Mouse (Mus musculus): ENCODE results near the gene Limd2.
"Not testable (repeated sequence)": the region's sequence is repeated elsewhere in the genome, so short reads cannot be mapped to it uniquely, and the experiment has no call there.

Limd2 gene

GRCm38 (mm10) chr11:106170807-106171206 is 10.1 kb upstream of the Limd2 start:
- DNase-seq: no peak

GRCm38 (mm10) chr11:106167435-106167834 is 6.8 kb upstream of the Limd2 start:
- no peak for DNase-seq

- DNase-seq: no peak
Measured at GRCm38 (mm10) chr11:106164601-106165180, 4.0 kb upstream of the Limd2 start.

- no peak for DNase-seq
Measured at GRCm38 (mm10) chr11:106163546-106163945, 2.9 kb upstream of the Limd2 start.

GRCm38 (mm10) chr11:106162237-106162636 is 1.6 kb upstream of the Limd2 start:
- peak; percentile 34 for DNase-seq

GRCm38 (mm10) chr11:106159921-106160840 is 479 bp downstream of the Limd2 start:
- DNase-seq: peak; percentile 86

GRCm38 (mm10) chr11:106159216-106159920 is 1.3 kb downstream of the Limd2 start:
- peak; percentile 62 for DNase-seq

- DNase-seq: no peak
Measured at GRCm38 (mm10) chr11:106158930-106159215, 1.8 kb downstream of the Limd2 start.

GRCm38 (mm10) chr11:106158081-106158929 is 2.4 kb downstream of the Limd2 start:
- DNase-seq: peak; percentile 57

- DNase-seq: no peak
Measured at GRCm38 (mm10) chr11:106157154-106157553, 3.5 kb downstream of the Limd2 start.

GRCm38 (mm10) chr11:106156257-106156656 is 4.4 kb downstream of the Limd2 start:
- DNase-seq: no peak

GRCm38 (mm10) chr11:106155761-106156160 is 4.9 kb downstream of the Limd2 start:
- DNase-seq: no peak

- DNase-seq: no peak
Measured at GRCm38 (mm10) chr11:106154770-106155169, 5.9 kb downstream of the Limd2 start.

GRCm38 (mm10) chr11:106154091-106154490 is 6.6 kb downstream of the Limd2 start:
- no peak for DNase-seq

- DNase-seq: peak; percentile 39
Measured at GRCm38 (mm10) chr11:106152132-106152531, 8.5 kb downstream of the Limd2 start.

GRCm38 (mm10) chr11:106151219-106151618 is 9.4 kb downstream of the Limd2 start:
- DNase-seq: no peak

- DNase-seq: peak; percentile 50
Measured at GRCm38 (mm10) chr11:106134580-106135528, 25.8 kb downstream of the Limd2 start.

GRCm38 (mm10) chr11:106132516-106132915 is 28.1 kb downstream of the Limd2 start:
- no peak for DNase-seq

GRCm38 (mm10) chr11:106129477-106129876 is 31.2 kb downstream of the Limd2 start:
- no peak for DNase-seq

GRCm38 (mm10) chr11:106126727-106127373 is 33.8 kb downstream of the Limd2 start:
- not testable (repeated sequence) for DNase-seq

GRCm38 (mm10) chr11:106125827-106126226 is 34.8 kb downstream of the Limd2 start:
- no peak for DNase-seq

All from cerebellum, adult 8-10 months (tissue).